Mouse (Mus musculus): ENCODE measurements around the gene Zfp791. TPM values are rescaled to one million over a fixed set of nuclear protein-coding genes. Genes with fewer than 3 reads are reported as not detected.

Gene Zfp791
- 5.5 TPM for polyA plus RNA-seq (2014; fragmentation: Illumina TruSeq; extraction: RNeasy Lipid Tissue Mini Kit (QIAGEN cat#74804); ENCODE audit: low read depth, low replicate concordance)

GRCm38 (mm10) chr8:85122995-85123394 lies at the start of gene Zfp791:
TSS of gene Zfp791 (minus strand) at chr8:85123095.

GRCm38 (mm10) chr8:85151624-85152023 lies 28.7 kb upstream of the Zfp791 start, which contains the start of gene Cks1brt:
TSS of gene Cks1brt (plus strand) at chr8:85151924.

GRCm38 (mm10) chr8:85083108-85083813 lies 39.6 kb downstream of the Zfp791 start, which contains the start of gene Man2b1:
TSS of gene Man2b1 (plus strand) at chr8:85083270.

GRCm38 (mm10) chr8:85081216-85081555 lies 41.7 kb downstream of the Zfp791 start, which contains the start of gene Wdr83:
TSS of gene Wdr83 (minus strand) at chr8:85081306.

GRCm38 (mm10) chr8:85080532-85081215 lies 42.2 kb downstream of the Zfp791 start, which contains the start of gene Wdr83os:
TSS of gene Wdr83os (plus strand) at chr8:85080740.

GRCm38 (mm10) chr8:85071514-85072281 lies 51.2 kb downstream of the Zfp791 start, which contains the start of gene Dhps:
TSS of gene Dhps (plus strand) at chr8:85071757.

GRCm38 (mm10) chr8:85067982-85068381 lies 54.9 kb downstream of the Zfp791 start, which contains the start of gene Gm5741:
TSS of gene Gm5741 (minus strand) at chr8:85067982.

GRCm38 (mm10) chr8:85059879-85060616 lies 62.8 kb downstream of the Zfp791 start, which contains the start of gene Fbxw9:
TSS of gene Fbxw9 (plus strand) at chr8:85060055.

Other genes starting within 250 kb of the Zfp791 start
- 45.3 TPM for gene Gcdh, start 229.2 kb downstream of the Zfp791 start, polyA plus RNA-seq (2014; fragmentation: Illumina TruSeq; extraction: RNeasy Lipid Tissue Mini Kit (QIAGEN cat#74804); ENCODE audit: low read depth, low replicate concordance)
- 0.34 TPM for gene Klf1, start 221.2 kb downstream of the Zfp791 start, polyA plus RNA-seq (2014; fragmentation: Illumina TruSeq; extraction: RNeasy Lipid Tissue Mini Kit (QIAGEN cat#74804); ENCODE audit: low read depth, low replicate concordance)
- 46.1 TPM for gene Dnase2a, start 214.5 kb downstream of the Zfp791 start, polyA plus RNA-seq (2014; fragmentation: Illumina TruSeq; extraction: RNeasy Lipid Tissue Mini Kit (QIAGEN cat#74804); ENCODE audit: low read depth, low replicate concordance)
- 0.45 TPM for gene Mast1, start 185.7 kb downstream of the Zfp791 start, polyA plus RNA-seq (2014; fragmentation: Illumina TruSeq; extraction: RNeasy Lipid Tissue Mini Kit (QIAGEN cat#74804); ENCODE audit: low read depth, low replicate concordance)
- not detected for gene Rtbdn, start 176.1 kb downstream of the Zfp791 start, polyA plus RNA-seq (2014; fragmentation: Illumina TruSeq; extraction: RNeasy Lipid Tissue Mini Kit (QIAGEN cat#74804); ENCODE audit: low read depth, low replicate concordance)
- 6.1 TPM for gene Gm49661, start 153.7 kb downstream of the Zfp791 start, polyA plus RNA-seq (2014; fragmentation: Illumina TruSeq; extraction: RNeasy Lipid Tissue Mini Kit (QIAGEN cat#74804); ENCODE audit: low read depth, low replicate concordance)
- 210 TPM for gene Prdx2, start 153.5 kb downstream of the Zfp791 start, polyA plus RNA-seq (2014; fragmentation: Illumina TruSeq; extraction: RNeasy Lipid Tissue Mini Kit (QIAGEN cat#74804); ENCODE audit: low read depth, low replicate concordance)
- 64.5 TPM for gene Rnaseh2a, start 153.3 kb downstream of the Zfp791 start, polyA plus RNA-seq (2014; fragmentation: Illumina TruSeq; extraction: RNeasy Lipid Tissue Mini Kit (QIAGEN cat#74804); ENCODE audit: low read depth, low replicate concordance)
- gene Junb, start 144.4 kb downstream of the Zfp791 start, polyA plus RNA-seq (2014; fragmentation: Illumina TruSeq; extraction: RNeasy Lipid Tissue Mini Kit (QIAGEN cat#74804); ENCODE audit: low read depth, low replicate concordance), result 44.8 TPM
- gene Hook2, start 132.5 kb downstream of the Zfp791 start, polyA plus RNA-seq (2014; fragmentation: Illumina TruSeq; extraction: RNeasy Lipid Tissue Mini Kit (QIAGEN cat#74804); ENCODE audit: low read depth, low replicate concordance), result 30.4 TPM
- gene Best2, start 108.6 kb downstream of the Zfp791 start, polyA plus RNA-seq (2014; fragmentation: Illumina TruSeq; extraction: RNeasy Lipid Tissue Mini Kit (QIAGEN cat#74804); ENCODE audit: low read depth, low replicate concordance), result not detected
- 81.0 TPM for gene Asna1, start 97.8 kb downstream of the Zfp791 start, polyA plus RNA-seq (2014; fragmentation: Illumina TruSeq; extraction: RNeasy Lipid Tissue Mini Kit (QIAGEN cat#74804); ENCODE audit: low read depth, low replicate concordance)
- 87.2 TPM for gene Trir, start 96.3 kb downstream of the Zfp791 start, polyA plus RNA-seq (2014; fragmentation: Illumina TruSeq; extraction: RNeasy Lipid Tissue Mini Kit (QIAGEN cat#74804); ENCODE audit: low read depth, low replicate concordance)
- gene Tnpo2, start 86.2 kb downstream of the Zfp791 start, polyA plus RNA-seq (2014; fragmentation: Illumina TruSeq; extraction: RNeasy Lipid Tissue Mini Kit (QIAGEN cat#74804); ENCODE audit: low read depth, low replicate concordance), result 46.5 TPM
- 31.5 TPM for gene Fbxw9, start 63.0 kb downstream of the Zfp791 start, polyA plus RNA-seq (2014; fragmentation: Illumina TruSeq; extraction: RNeasy Lipid Tissue Mini Kit (QIAGEN cat#74804); ENCODE audit: low read depth, low replicate concordance)
- gene Gm5741, start 55.1 kb downstream of the Zfp791 start, polyA plus RNA-seq (2014; fragmentation: Illumina TruSeq; extraction: RNeasy Lipid Tissue Mini Kit (QIAGEN cat#74804); ENCODE audit: low read depth, low replicate concordance), result not detected
- 25.9 TPM for gene Dhps, start 51.3 kb downstream of the Zfp791 start, polyA plus RNA-seq (2014; fragmentation: Illumina TruSeq; extraction: RNeasy Lipid Tissue Mini Kit (QIAGEN cat#74804); ENCODE audit: low read depth, low replicate concordance)
- 89.8 TPM for gene Wdr83os, start 42.4 kb downstream of the Zfp791 start, polyA plus RNA-seq (2014; fragmentation: Illumina TruSeq; extraction: RNeasy Lipid Tissue Mini Kit (QIAGEN cat#74804); ENCODE audit: low read depth, low replicate concordance)
- gene Wdr83, start 41.8 kb downstream of the Zfp791 start, polyA plus RNA-seq (2014; fragmentation: Illumina TruSeq; extraction: RNeasy Lipid Tissue Mini Kit (QIAGEN cat#74804); ENCODE audit: low read depth, low replicate concordance), result 23.2 TPM
- gene Man2b1, start 39.8 kb downstream of the Zfp791 start, polyA plus RNA-seq (2014; fragmentation: Illumina TruSeq; extraction: RNeasy Lipid Tissue Mini Kit (QIAGEN cat#74804); ENCODE audit: low read depth, low replicate concordance), result 115 TPM
- gene Cks1brt, start 28.8 kb upstream of the Zfp791 start, polyA plus RNA-seq (2014; fragmentation: Illumina TruSeq; extraction: RNeasy Lipid Tissue Mini Kit (QIAGEN cat#74804); ENCODE audit: low read depth, low replicate concordance), result not detected
- gene Olfr371, start 102.9 kb upstream of the Zfp791 start, polyA plus RNA-seq (2014; fragmentation: Illumina TruSeq; extraction: RNeasy Lipid Tissue Mini Kit (QIAGEN cat#74804); ENCODE audit: low read depth, low replicate concordance), result not detected
- gene Orc6, start 176.5 kb upstream of the Zfp791 start, polyA plus RNA-seq (2014; fragmentation: Illumina TruSeq; extraction: RNeasy Lipid Tissue Mini Kit (QIAGEN cat#74804); ENCODE audit: low read depth, low replicate concordance), result 23.3 TPM
- gene Vps35, start 176.7 kb upstream of the Zfp791 start, polyA plus RNA-seq (2014; fragmentation: Illumina TruSeq; extraction: RNeasy Lipid Tissue Mini Kit (QIAGEN cat#74804); ENCODE audit: low read depth, low replicate concordance), result 79.3 TPM